Mouse (Mus musculus): ENCODE measurements around the gene Gas1. TPM values are rescaled to one million over a fixed set of nuclear protein-coding genes. Genes with fewer than 3 reads are reported as not detected.

Gas1 gene
- polyA plus RNA-seq (2015; fragmentation: Nextera tagmentation; extraction: Ambion mirVana): 41.5 and 44.4 TPM in 2 replicates

DNA sequence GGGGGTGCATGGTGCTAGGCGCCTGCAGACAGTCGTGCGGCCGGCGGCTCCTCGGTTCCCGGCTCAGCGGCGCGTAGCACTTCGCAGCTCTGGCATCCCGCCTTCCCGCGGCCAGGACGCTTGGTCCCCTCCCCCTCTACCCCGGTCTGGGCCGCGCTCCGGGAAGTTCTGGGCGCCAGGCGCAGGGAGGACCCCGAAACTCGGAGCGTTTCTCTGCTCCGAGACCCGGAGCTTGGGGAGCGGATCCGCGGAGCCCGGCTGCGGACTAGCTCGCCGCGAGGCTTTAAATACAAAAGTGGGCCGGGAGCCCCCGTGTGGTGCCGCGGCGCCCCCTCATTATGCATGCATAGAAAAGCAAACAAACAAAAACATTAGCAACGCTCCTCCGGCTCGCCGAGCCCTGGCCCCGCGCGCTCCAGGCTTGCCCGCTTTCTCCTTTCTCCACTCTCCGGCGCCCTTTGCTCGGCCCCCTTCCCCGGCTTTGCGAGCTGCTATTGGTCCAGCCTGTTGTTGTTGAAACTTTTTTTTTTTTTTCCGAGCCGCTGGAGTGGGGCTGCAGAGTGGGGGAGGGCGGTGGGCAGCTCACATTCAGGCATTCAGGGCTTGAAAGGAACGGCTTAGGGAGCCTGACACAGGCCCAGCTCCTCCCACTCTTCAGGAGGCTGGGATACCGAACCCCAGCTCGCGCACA lies at the start of gene Gas1:
TSS of gene Gas1 (minus strand) at position 260 of the 691 bp plus-strand sequence.
- WGBS: 0% methylated on average over 59 of the region's 59 CpGs
- Histone ChIP-seq H3K9ac (ENCODE audit: low read depth, low read length) (peak within 1 kb of the TSS; percentile 68), H3K4me1 (replicated peaks; ENCODE audit: control insufficient read depth, insufficient read depth, low read length) (no peaks in the 10 kb centered on the region), H3K36me3 (ENCODE audit: control insufficient read depth, insufficient read depth) (no peaks in the 10 kb centered on the region), H3K4me2 (replicated peaks; ENCODE audit: low read depth) (peak within 1 kb of the TSS; percentile 99), H3K27me3 (replicated peaks; ENCODE audit: control insufficient read depth, insufficient read depth, low read length) (peaks cover 38% of the 10 kb centered on the region), H3K4me3 (ENCODE audit: low read depth, low read length) (peak within 1 kb of the TSS; percentile 69), H3K27ac (ENCODE audit: low read depth, low read length) (peak within 1 kb of the TSS; percentile 88), H3K9me3 (ENCODE audit: control insufficient read depth) (no peaks in the 10 kb centered on the region)
- peak; percentile 75 for ATAC-seq
- 0 out of 2 replicates have a peak, but pooled peaks have one; percentile 19 for TF ChIP-seq CTCF (IDR thresholded peaks at IDR 0.05; ENCODE audit: low read depth)

DNA sequence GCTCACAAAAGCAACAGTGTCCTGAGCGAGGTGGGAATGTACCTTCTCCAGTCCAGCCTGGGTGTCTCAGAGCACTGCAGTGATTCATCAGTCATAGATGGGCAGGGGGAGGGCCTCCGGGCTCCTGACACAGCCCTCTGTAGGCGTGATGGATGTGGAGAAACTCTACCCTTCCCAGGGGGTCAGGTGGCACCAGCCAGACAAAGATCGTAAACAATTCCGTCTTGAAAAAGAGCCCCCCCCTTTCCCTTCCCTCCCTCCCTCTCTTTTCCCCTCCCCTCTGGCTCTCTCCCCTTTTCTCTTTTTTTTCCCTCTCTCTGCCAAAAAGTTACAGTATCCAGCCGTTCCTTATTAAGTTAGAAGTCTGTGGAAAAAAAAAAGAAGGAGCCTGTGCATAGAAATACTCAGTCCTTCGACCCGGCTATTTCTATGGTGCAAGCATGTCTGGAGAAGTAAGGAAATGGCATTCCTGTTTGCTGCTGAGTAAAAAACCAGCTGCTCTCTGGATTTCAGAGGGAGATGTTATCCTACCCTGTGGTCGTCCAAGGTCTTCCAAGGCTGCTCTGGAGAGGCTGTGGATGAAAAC lies 49.2 kb upstream of the Gas1 start:
- H3K27me3 ChIP-seq (replicated peaks; ENCODE audit: control insufficient read depth, insufficient read depth, low read length): no peaks in the 10 kb centered on the region
- no peak overlapping the region for H3K9ac ChIP-seq (ENCODE audit: low read depth, low read length)
- no peaks in the 10 kb centered on the region for H3K4me1 ChIP-seq (replicated peaks; ENCODE audit: control insufficient read depth, insufficient read depth, low read length)
- no peaks in the 10 kb centered on the region for H3K36me3 ChIP-seq (ENCODE audit: control insufficient read depth, insufficient read depth)
- H3K9me3 ChIP-seq (ENCODE audit: control insufficient read depth): no peaks in the 10 kb centered on the region
- WGBS: 11% methylated on average over 9 of the region's 9 CpGs
- peak overlapping the region; percentile 41 for H3K27ac ChIP-seq (ENCODE audit: low read depth, low read length)
- peak; percentile 19; the same call in 1 of the 2 replicates for ATAC-seq
- no peak for TF ChIP-seq CTCF (IDR thresholded peaks at IDR 0.05; ENCODE audit: low read depth)
- 0 out of 2 replicates have a peak overlapping the region, but pooled peaks have one; percentile 3 for H3K4me2 ChIP-seq (replicated peaks; ENCODE audit: low read depth)
- H3K4me3 ChIP-seq (ENCODE audit: low read depth, low read length): no peak overlapping the region

DNA sequence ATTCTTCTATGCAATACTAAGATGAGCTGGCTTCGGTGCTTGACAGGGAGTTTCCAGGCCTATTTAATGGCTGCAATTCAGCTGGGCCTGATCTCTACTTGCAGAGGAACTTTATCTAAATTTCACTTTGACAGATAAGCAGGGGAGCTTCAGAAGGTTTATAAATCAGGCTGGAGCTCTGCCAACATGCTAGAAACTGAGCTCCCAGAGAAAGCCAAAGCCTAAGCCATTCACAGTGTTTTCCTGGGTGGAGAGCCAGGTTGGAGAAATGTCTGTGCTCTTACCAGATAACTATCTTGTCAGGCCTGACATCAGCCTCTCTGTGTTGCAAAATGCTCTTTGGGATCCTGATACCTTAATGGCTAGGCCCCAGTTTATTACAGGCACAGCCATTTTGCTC lies 48.6 kb upstream of the Gas1 start:
- no peak for TF ChIP-seq CTCF (IDR thresholded peaks at IDR 0.05; ENCODE audit: low read depth)
- Histone ChIP-seq H3K9me3 (ENCODE audit: control insufficient read depth) (no peaks in the 10 kb centered on the region), H3K4me3 (ENCODE audit: low read depth, low read length) (no peak overlapping the region), H3K4me1 (replicated peaks; ENCODE audit: control insufficient read depth, insufficient read depth, low read length) (no peaks in the 10 kb centered on the region), H3K4me2 (replicated peaks; ENCODE audit: low read depth) (peak overlapping the region; percentile 3; the same call in 1 of the 2 replicates), H3K9ac (ENCODE audit: low read depth, low read length) (no peak overlapping the region), H3K27ac (ENCODE audit: low read depth, low read length) (peak overlapping the region; percentile 41; the same call in 1 of the 2 replicates), H3K36me3 (ENCODE audit: control insufficient read depth, insufficient read depth) (no peaks in the 10 kb centered on the region), H3K27me3 (replicated peaks; ENCODE audit: control insufficient read depth, insufficient read depth, low read length) (no peaks in the 10 kb centered on the region)
- ATAC-seq: no peak
- WGBS: 4% methylated on average over 1 of the region's 1 CpGs

DNA sequence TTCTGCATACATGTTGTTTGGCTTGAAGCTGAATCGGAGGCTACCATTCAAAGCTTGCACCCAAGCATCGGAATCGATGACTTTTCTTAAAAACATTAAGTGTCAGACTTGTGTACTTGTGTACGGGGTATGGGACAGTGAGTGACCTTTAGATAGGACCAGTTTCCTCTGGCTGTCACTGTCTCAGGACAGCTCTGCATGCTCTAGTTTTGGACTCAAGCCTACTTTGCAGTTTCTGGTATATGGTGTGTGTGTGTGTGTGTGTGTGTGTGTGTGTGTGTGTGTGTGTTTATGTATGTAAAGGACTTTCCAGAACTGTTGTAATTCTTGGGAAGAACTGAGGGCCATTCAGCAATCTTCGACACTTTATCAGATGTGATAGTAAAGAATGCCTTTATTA lies 48.1 kb upstream of the Gas1 start:
- no peak overlapping the region for H3K9ac ChIP-seq (ENCODE audit: low read depth, low read length)
- ATAC-seq: no peak
- WGBS: 68% methylated on average over 5 of the region's 5 CpGs
- no peak overlapping the region for H3K4me3 ChIP-seq (ENCODE audit: low read depth, low read length)
- no peaks in the 10 kb centered on the region for H3K27me3 ChIP-seq (replicated peaks; ENCODE audit: control insufficient read depth, insufficient read depth, low read length)
- H3K4me1 ChIP-seq (replicated peaks; ENCODE audit: control insufficient read depth, insufficient read depth, low read length): no peaks in the 10 kb centered on the region
- no peaks in the 10 kb centered on the region for H3K9me3 ChIP-seq (ENCODE audit: control insufficient read depth)
- no peak for TF ChIP-seq CTCF (IDR thresholded peaks at IDR 0.05; ENCODE audit: low read depth)
- no peaks in the 10 kb centered on the region for H3K36me3 ChIP-seq (ENCODE audit: control insufficient read depth, insufficient read depth)
- no peak overlapping the region for H3K4me2 ChIP-seq (replicated peaks; ENCODE audit: low read depth)
- H3K27ac ChIP-seq (ENCODE audit: low read depth, low read length): no peak overlapping the region

DNA sequence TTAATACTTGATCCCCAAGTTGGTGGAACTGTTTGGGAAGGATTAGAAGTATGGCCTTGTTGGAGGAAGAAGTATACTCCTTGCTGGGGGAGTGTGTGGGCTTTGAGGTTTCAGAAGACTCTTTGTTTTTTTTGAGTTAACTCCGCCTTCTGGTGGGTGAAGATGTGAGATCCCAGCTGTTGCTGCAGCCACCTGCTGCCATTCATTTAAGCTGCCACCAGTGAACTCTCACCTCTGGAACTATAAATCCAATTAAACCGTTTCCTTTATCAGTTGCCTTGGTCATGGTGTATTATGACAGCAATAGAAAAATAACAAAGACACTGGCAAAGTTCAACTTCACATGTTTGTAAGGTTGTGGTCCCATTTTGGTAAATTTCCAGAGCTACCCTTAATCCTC lies 46.6 kb upstream of the Gas1 start:
- no peak overlapping the region for H3K4me2 ChIP-seq (replicated peaks; ENCODE audit: low read depth)
- H3K4me3 ChIP-seq (ENCODE audit: low read depth, low read length): no peak overlapping the region
- no peak overlapping the region for H3K27ac ChIP-seq (ENCODE audit: low read depth, low read length)
- no peaks in the 10 kb centered on the region for H3K36me3 ChIP-seq (ENCODE audit: control insufficient read depth, insufficient read depth)
- H3K9ac ChIP-seq (ENCODE audit: low read depth, low read length): no peak overlapping the region
- H3K9me3 ChIP-seq (ENCODE audit: control insufficient read depth): no peaks in the 10 kb centered on the region
- no peak for TF ChIP-seq CTCF (IDR thresholded peaks at IDR 0.05; ENCODE audit: low read depth)
- no peaks in the 10 kb centered on the region for H3K27me3 ChIP-seq (replicated peaks; ENCODE audit: control insufficient read depth, insufficient read depth, low read length)
- WGBS: 71% methylated on average over 2 of the region's 2 CpGs
- H3K4me1 ChIP-seq (replicated peaks; ENCODE audit: control insufficient read depth, insufficient read depth, low read length): no peaks in the 10 kb centered on the region
- ATAC-seq: no peak

DNA sequence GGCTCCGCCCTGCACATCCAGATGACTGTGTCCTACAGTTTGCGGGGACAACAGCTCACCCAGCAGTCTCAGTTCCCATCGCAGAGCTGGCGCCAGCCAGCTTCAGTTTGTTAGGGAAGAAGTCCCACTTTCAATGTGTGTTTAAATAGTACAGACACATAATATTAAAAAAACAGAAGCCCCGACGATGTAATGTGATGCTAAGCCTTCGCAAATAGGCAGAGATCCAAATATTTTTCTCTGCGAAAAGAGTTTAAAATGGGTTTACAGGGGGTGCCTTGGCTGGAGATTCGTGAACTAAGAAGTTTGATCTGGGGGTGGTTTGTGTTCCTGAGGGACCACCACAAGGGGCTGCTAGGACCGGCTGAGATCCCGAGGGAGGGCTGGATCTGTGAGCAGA lies 45.2 kb upstream of the Gas1 start:
- Histone ChIP-seq H3K4me1 (replicated peaks; ENCODE audit: control insufficient read depth, insufficient read depth, low read length) (no peaks in the 10 kb centered on the region), H3K27ac (ENCODE audit: low read depth, low read length) (no peak overlapping the region), H3K4me2 (replicated peaks; ENCODE audit: low read depth) (no peak overlapping the region), H3K9me3 (ENCODE audit: control insufficient read depth) (no peaks in the 10 kb centered on the region), H3K27me3 (replicated peaks; ENCODE audit: control insufficient read depth, insufficient read depth, low read length) (no peaks in the 10 kb centered on the region), H3K4me3 (ENCODE audit: low read depth, low read length) (no peak overlapping the region), H3K9ac (ENCODE audit: low read depth, low read length) (no peak overlapping the region), H3K36me3 (ENCODE audit: control insufficient read depth, insufficient read depth) (no peaks in the 10 kb centered on the region)
- 63% methylated on average over 11 of the region's 11 CpGs for WGBS
- TF ChIP-seq CTCF (IDR thresholded peaks at IDR 0.05; ENCODE audit: low read depth): no peak
- no peak for ATAC-seq

Measured in intestine, postnatal 0 days (tissue).